Mouse (Mus musculus) cerebellum, postnatal 10 days (tissue): ENCODE measurements at regions not wholly inside any gene's neighbourhood (a gene's known extent, or its start where the extent isn't known, plus 50 kb on each side); places are given as distances from the start of the nearest gene placed in this dataset.

Experiments used
- DNase-seq, 2 experiments: peaks; one replicate each; pipeline ENCODE4 v3.0.0; 2021; ENCODE audit warnings: mixed read lengths in 2 of 2

GRCm38 (mm10) chr8:86969051-86969450 lies 84.0 kb upstream of the N4bp1 start:
- no peak for DNase-seq

- DNase-seq, result peak in 1 of 2 experiments; percentile 15
Observed at GRCm38 (mm10) chr8:86967891-86968311, 82.8 kb upstream of the N4bp1 start.

GRCm38 (mm10) chr8:86961218-86962195 lies 76.4 kb upstream of the N4bp1 start:
- no peak for DNase-seq
